Mouse (Mus musculus): ENCODE measurements around the gene Rnf126.
A peak's percentile ranks its signal among the peaks of the same experiment; 100 is the strongest.

The Rnf126 gene

GRCm38 (mm10) chr10:79766508-79767325, at the start of gene Rnf126:
Gene Rnf126 (minus strand): TSS chr10:79766952.
- ATAC-seq (ENCODE audit: insufficient number of reproducible peaks, low FRiP score, low TSS enrichment), result peak; percentile 81

GRCm38 (mm10) chr10:79815671-79816494, 49.1 kb upstream of the Rnf126 start:
- ATAC-seq (ENCODE audit: insufficient number of reproducible peaks, low FRiP score, low TSS enrichment), result no peak

GRCm38 (mm10) chr10:79814271-79814842, 47.6 kb upstream of the Rnf126 start:
- no peak for ATAC-seq (ENCODE audit: insufficient number of reproducible peaks, low FRiP score, low TSS enrichment)

- peak; percentile 46; the same call in 1 of the 2 replicates for ATAC-seq (ENCODE audit: insufficient number of reproducible peaks, low FRiP score, low TSS enrichment)
Observed at GRCm38 (mm10) chr10:79811736-79812637, 45.2 kb upstream of the Rnf126 start.

GRCm38 (mm10) chr10:79808728-79809127, 42.0 kb upstream of the Rnf126 start:
- no peak for ATAC-seq (ENCODE audit: insufficient number of reproducible peaks, low FRiP score, low TSS enrichment)

GRCm38 (mm10) chr10:79807826-79808225, 41.1 kb upstream of the Rnf126 start:
- peak; percentile 21; the same call in 1 of the 2 replicates for ATAC-seq (ENCODE audit: insufficient number of reproducible peaks, low FRiP score, low TSS enrichment)

- no peak for ATAC-seq (ENCODE audit: insufficient number of reproducible peaks, low FRiP score, low TSS enrichment)
Observed at GRCm38 (mm10) chr10:79806972-79807371, 40.2 kb upstream of the Rnf126 start.

- ATAC-seq (ENCODE audit: insufficient number of reproducible peaks, low FRiP score, low TSS enrichment), result no peak
Observed at GRCm38 (mm10) chr10:79806331-79806730, 39.6 kb upstream of the Rnf126 start.

- ATAC-seq (ENCODE audit: insufficient number of reproducible peaks, low FRiP score, low TSS enrichment), result no peak
Observed at GRCm38 (mm10) chr10:79805636-79806035, 38.9 kb upstream of the Rnf126 start.

GRCm38 (mm10) chr10:79803716-79804323, 37.1 kb upstream of the Rnf126 start:
- ATAC-seq (ENCODE audit: insufficient number of reproducible peaks, low FRiP score, low TSS enrichment), result 0 out of 2 replicates have a peak, but pooled peaks have one; percentile 33

- ATAC-seq (ENCODE audit: insufficient number of reproducible peaks, low FRiP score, low TSS enrichment), result no peak
Observed at GRCm38 (mm10) chr10:79802331-79802971, 35.7 kb upstream of the Rnf126 start.

- ATAC-seq (ENCODE audit: insufficient number of reproducible peaks, low FRiP score, low TSS enrichment), result no peak
Observed at GRCm38 (mm10) chr10:79801837-79802236, 35.1 kb upstream of the Rnf126 start.

- ATAC-seq (ENCODE audit: insufficient number of reproducible peaks, low FRiP score, low TSS enrichment), result no peak
Observed at GRCm38 (mm10) chr10:79800508-79800907, 33.8 kb upstream of the Rnf126 start.

GRCm38 (mm10) chr10:79798289-79798928, 31.7 kb upstream of the Rnf126 start:
- no peak for ATAC-seq (ENCODE audit: insufficient number of reproducible peaks, low FRiP score, low TSS enrichment)

- no peak for ATAC-seq (ENCODE audit: insufficient number of reproducible peaks, low FRiP score, low TSS enrichment)
Observed at GRCm38 (mm10) chr10:79797326-79797725, 30.6 kb upstream of the Rnf126 start.

GRCm38 (mm10) chr10:79795905-79796304, 29.2 kb upstream of the Rnf126 start:
- no peak for ATAC-seq (ENCODE audit: insufficient number of reproducible peaks, low FRiP score, low TSS enrichment)

- peak; percentile 23; the same call in 1 of the 2 replicates for ATAC-seq (ENCODE audit: insufficient number of reproducible peaks, low FRiP score, low TSS enrichment)
Observed at GRCm38 (mm10) chr10:79794491-79794931, 27.8 kb upstream of the Rnf126 start.

- ATAC-seq (ENCODE audit: insufficient number of reproducible peaks, low FRiP score, low TSS enrichment), result peak; percentile 22; the same call in 1 of the 2 replicates
Observed at GRCm38 (mm10) chr10:79793738-79794490, 27.2 kb upstream of the Rnf126 start.
